Mouse (Mus musculus): ENCODE measurements around the gene Foxa2. TPM values are rescaled to one million over a fixed set of nuclear protein-coding genes. Genes with fewer than 3 reads are reported as not detected.

Foxa2 gene
- polyA plus RNA-seq (2017; shearing (Covaris generic)): not detected

DNA sequence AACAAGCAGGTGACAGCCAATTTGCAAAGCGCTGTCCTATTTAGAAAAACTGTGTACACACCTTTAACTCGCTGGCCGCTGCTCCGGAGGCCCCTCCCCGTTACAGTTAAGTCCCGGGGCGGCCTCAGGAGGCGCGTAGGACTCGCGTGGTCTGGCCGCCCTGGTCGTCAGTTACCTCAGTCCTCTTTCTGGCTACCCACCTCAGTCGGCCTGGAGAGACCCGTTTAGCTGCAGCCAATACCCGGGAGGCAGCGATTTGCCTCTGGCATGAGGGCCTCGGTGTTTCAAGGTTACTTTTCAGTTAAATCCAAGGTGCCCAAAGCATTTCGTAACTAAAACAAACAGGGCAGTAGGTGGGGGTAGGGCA, at the start of gene Foxa2:
Foxa2 (minus strand) TSS at position 171 of the 367 bp plus-strand sequence.

